ENCODE assay signal across 8 mouse cellular contexts in the genomic region with DNA sequence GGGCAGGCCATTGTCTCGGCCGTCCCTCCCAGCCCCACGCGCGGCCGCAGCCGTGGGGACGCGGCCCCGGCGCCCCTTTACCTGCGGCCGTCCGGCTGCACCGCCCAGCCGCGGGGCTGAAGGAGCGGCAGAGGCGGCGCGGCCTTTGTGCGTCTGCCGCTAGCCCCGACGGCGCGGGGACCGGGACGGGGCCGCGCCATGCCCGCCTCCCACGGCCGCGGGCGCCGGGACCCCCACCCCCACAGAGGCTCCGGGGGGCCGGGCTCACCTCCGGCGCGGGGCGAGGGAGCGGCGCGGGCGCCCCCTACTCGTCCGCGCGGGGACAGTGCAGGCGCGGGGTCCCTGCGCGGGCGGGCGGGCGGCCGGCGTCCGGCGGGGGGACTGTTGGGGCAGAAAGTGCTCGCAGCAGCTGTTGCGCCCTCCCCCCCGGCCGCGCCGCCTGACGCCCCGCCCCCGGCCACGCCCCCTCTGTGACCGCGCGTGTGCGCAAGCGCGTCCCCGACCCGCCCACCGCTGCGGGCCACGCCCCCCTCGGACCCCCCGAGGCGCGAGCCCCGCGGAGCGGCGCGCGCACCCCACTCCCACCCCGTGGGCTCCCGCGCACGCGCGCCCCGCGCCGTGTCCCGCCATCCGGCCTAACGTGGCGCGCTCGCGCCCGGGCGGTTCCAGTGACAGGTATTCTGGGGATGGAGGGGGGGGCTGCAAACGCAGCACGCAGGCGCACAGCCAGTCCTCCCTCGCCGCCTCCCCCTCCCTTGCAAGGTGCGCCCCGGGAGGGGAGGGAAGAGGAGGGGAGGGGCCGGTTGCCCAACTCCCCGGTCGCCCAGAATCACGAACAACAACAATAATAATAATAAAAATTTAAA. TPM values are rescaled to one million over a fixed set of nuclear protein-coding genes. Genes with fewer than 3 reads are reported as not detected.
DNase-seq lines count a peak whose midpoint lies in the region; ATAC-seq lines count a peak whose summit lies in the region.

No protein-coding gene starts in this region.

- H3K27ac ChIP-seq in embryonic facial prominence, embryonic 13.5 days = peak overlapping the region; percentile 96
- peak overlapping the region; percentile 100 for H3K27ac ChIP-seq in heart, embryonic 10.5 days
- peak overlapping the region; percentile 90 for H3K27ac ChIP-seq in kidney, embryonic 14.5 days (ENCODE audit: low read depth, low read length)
- peak overlapping the region; percentile 98 for H3K27ac ChIP-seq in liver, embryonic 11.5 days (ENCODE audit: low read depth, low read length)

- H3K4me2 ChIP-seq in embryonic facial prominence, embryonic 13.5 days = peak overlapping the region; percentile 73
- peak overlapping the region; percentile 54 for H3K4me2 ChIP-seq in kidney, embryonic 14.5 days (replicated peaks; ENCODE audit: low read depth, low read length)
- H3K4me2 ChIP-seq in liver, embryonic 11.5 days = peak overlapping the region; percentile 94

- peak; percentile 90 for ATAC-seq in embryonic facial prominence, embryonic 13.5 days (ENCODE audit: insufficient number of reproducible peaks, insufficient read depth, low FRiP score, low TSS enrichment, low read depth)
- ATAC-seq in kidney, embryonic 14.5 days (ENCODE audit: low FRiP score, low TSS enrichment) = peak; percentile 89
- ATAC-seq in liver, embryonic 11.5 days (replicated peaks; ENCODE audit: low FRiP score) = peak; percentile 77

- WGBS in embryonic facial prominence, embryonic 13.5 days = 1% methylated on average over 57 of the region's 122 CpGs
- WGBS in heart, embryonic 10.5 days = under 1% methylated on average over 85 of the region's 122 CpGs
- 1% methylated on average over 58 of the region's 122 CpGs for WGBS in kidney, embryonic 14.5 days
- 1% methylated on average over 75 of the region's 122 CpGs for WGBS in liver, embryonic 11.5 days

- no peaks in the 10 kb centered on the region for H3K9me3 ChIP-seq in embryonic facial prominence, embryonic 13.5 days
- no peaks in the 10 kb centered on the region for H3K9me3 ChIP-seq in heart, embryonic 10.5 days
- H3K9me3 ChIP-seq in kidney, embryonic 14.5 days (ENCODE audit: control insufficient read depth, low read length) = no peaks in the 10 kb centered on the region
- H3K9me3 ChIP-seq in liver, embryonic 11.5 days (ENCODE audit: control insufficient read depth, low read length) = no peaks in the 10 kb centered on the region

- H3K4me1 ChIP-seq in embryonic facial prominence, embryonic 13.5 days = peaks cover 54% of the 10 kb centered on the region
- peaks cover 53% of the 10 kb centered on the region for H3K4me1 ChIP-seq in heart, embryonic 10.5 days
- H3K4me1 ChIP-seq in kidney, embryonic 14.5 days (ENCODE audit: control insufficient read depth, insufficient read depth, low read length) = peaks cover 29% of the 10 kb centered on the region
- peaks cover 64% of the 10 kb centered on the region for H3K4me1 ChIP-seq in liver, embryonic 11.5 days (replicated peaks; ENCODE audit: control insufficient read depth, insufficient read depth, low read length)

- DNase-seq in layer of hippocampus, adult 11-12 months (ENCODE audit: low spot score) = peak; percentile 58
- DNase-seq in layer of hippocampus, adult 9-10 months (ENCODE audit: low spot score) = no peak
- DNase-seq in heart, embryonic 10.5 days (ENCODE audit: low spot score) = peak; percentile 92
- DNase-seq in liver, embryonic 11.5 days (ENCODE audit: low spot score) = peak; percentile 93
- peak; percentile 92 for DNase-seq in naive thymus-derived CD4-positive, alpha-beta T cell, adult 2 months (ENCODE audit: low read depth)
- DNase-seq in spleen, postnatal 4 days (ENCODE audit: low spot score in 2 of 2) = peak; percentile 82 to 95

- H3K36me3 ChIP-seq in embryonic facial prominence, embryonic 13.5 days = no peaks in the 10 kb centered on the region
- no peaks in the 10 kb centered on the region; the same call in 1 of the 2 replicates for H3K36me3 ChIP-seq in heart, embryonic 10.5 days
- no peaks in the 10 kb centered on the region for H3K36me3 ChIP-seq in kidney, embryonic 14.5 days (ENCODE audit: control insufficient read depth, insufficient read depth, low read length)
- 0 out of 2 replicates have a peak, but pooled peaks cover 2% of the 10 kb centered on the region for H3K36me3 ChIP-seq in liver, embryonic 11.5 days (ENCODE audit: control insufficient read depth, insufficient read depth, low read length)

- H3K4me3 ChIP-seq in embryonic facial prominence, embryonic 13.5 days = peak overlapping the region; percentile 89
- H3K4me3 ChIP-seq in heart, embryonic 10.5 days = peak overlapping the region; percentile 94
- H3K4me3 ChIP-seq in kidney, embryonic 14.5 days (ENCODE audit: low read length) = peak overlapping the region; percentile 95
- H3K4me3 ChIP-seq in liver, embryonic 11.5 days (ENCODE audit: low read depth, low read length) = peak overlapping the region; percentile 96

- peak overlapping the region; percentile 98 for H3K9ac ChIP-seq in embryonic facial prominence, embryonic 13.5 days
- peak overlapping the region; percentile 99 for H3K9ac ChIP-seq in kidney, embryonic 14.5 days (ENCODE audit: low read depth, low read length)
- H3K9ac ChIP-seq in liver, embryonic 11.5 days (ENCODE audit: low read depth, low read length) = peak overlapping the region; percentile 96

- no peaks in the 10 kb centered on the region for H3K27me3 ChIP-seq in embryonic facial prominence, embryonic 13.5 days
- no peaks in the 10 kb centered on the region for H3K27me3 ChIP-seq in heart, embryonic 10.5 days (ENCODE audit: insufficient read depth, poor library complexity, severe bottlenecking)
- H3K27me3 ChIP-seq in kidney, embryonic 14.5 days (ENCODE audit: control insufficient read depth, insufficient read depth, low read length) = no peaks in the 10 kb centered on the region
- H3K27me3 ChIP-seq in liver, embryonic 11.5 days (replicated peaks; ENCODE audit: control insufficient read depth, insufficient read depth, low read length) = no peaks in the 10 kb centered on the region

RNA-seq across cellular contexts. Expression of gene Zfp217, which starts 16.9 kb away (rescaled TPM):
- polyA plus RNA-seq in embryonic facial prominence, embryonic 13.5 days (2015; fragmentation: Nextera tagmentation; extraction: Ambion mirVana) = 4.7 and 5.2 TPM in 2 replicates
- polyA plus RNA-seq in heart, embryonic 10.5 days (2016; fragmentation: Nextera tagmentation; extraction: Ambion mirVana) = 3.2 and 3.7 TPM in 2 replicates
- polyA plus RNA-seq in kidney, embryonic 14.5 days (2014; fragmentation: Nextera tagmentation; extraction: Ambion mirVana) = 5.6 and 6.0 TPM in 2 replicates
- 5.1 and 5.4 TPM in 2 replicates for polyA plus RNA-seq in liver, embryonic 11.5 days (2014; fragmentation: Nextera tagmentation; extraction: Ambion mirVana)
